Mouse (Mus musculus) brain, embryonic 14.5 days (tissue): ENCODE results near the gene Dlg4.

Source experiments
- CTCF ChIP-seq: fragments of 200-500 bp; IDR thresholded peaks from 2 replicates; pipeline ENCODE4 v1.5.1; 2012; ENCODE audit warnings: inconsistent platforms, mild to moderate bottlenecking, moderate library complexity, borderline replicate concordance; ENCODE audit not compliant: insufficient read depth, insufficient read length; ENCODE audit errors: extremely low read depth
- POLR2A ChIP-seq: fragments of 200-500 bp; IDR thresholded peaks from 2 replicates; pipeline ENCODE4 v1.6.1; 2012; ENCODE audit warnings: mild to moderate bottlenecking, inconsistent platforms, borderline replicate concordance; ENCODE audit not compliant: poor library complexity, insufficient read depth, insufficient read length, severe bottlenecking; ENCODE audit errors: extremely low read depth

DNA sequence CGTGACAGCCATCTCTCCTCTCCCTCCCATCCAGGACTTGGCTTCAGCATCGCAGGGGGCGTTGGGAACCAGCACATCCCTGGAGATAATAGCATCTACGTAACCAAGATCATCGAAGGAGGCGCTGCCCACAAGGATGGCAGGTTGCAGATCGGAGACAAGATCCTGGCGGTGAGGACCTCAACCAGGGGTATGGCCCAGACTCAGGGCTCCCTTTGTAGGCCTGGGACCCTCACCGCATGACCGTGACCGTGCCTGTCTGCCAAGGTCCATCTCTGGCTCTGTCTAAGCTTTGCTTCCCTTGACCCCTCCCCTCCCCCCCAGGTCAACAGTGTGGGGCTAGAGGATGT lies 14.6 kb downstream of the Dlg4 start:
- no peak for TF ChIP-seq CTCF
- no peak for TF ChIP-seq POLR2A
